Mouse (Mus musculus): ENCODE data around the gene Mrpl38. TPM values are rescaled to one million over a fixed set of nuclear protein-coding genes. Genes with fewer than 3 reads are reported as not detected.
"Not testable (repeated sequence)": the region's sequence is repeated elsewhere in the genome, so short reads cannot be mapped to it uniquely, and the experiment has no call there.

The Mrpl38 gene
- polyA plus RNA-seq, 1 experiment from 2014 or later, result 110 TPM

DNA sequence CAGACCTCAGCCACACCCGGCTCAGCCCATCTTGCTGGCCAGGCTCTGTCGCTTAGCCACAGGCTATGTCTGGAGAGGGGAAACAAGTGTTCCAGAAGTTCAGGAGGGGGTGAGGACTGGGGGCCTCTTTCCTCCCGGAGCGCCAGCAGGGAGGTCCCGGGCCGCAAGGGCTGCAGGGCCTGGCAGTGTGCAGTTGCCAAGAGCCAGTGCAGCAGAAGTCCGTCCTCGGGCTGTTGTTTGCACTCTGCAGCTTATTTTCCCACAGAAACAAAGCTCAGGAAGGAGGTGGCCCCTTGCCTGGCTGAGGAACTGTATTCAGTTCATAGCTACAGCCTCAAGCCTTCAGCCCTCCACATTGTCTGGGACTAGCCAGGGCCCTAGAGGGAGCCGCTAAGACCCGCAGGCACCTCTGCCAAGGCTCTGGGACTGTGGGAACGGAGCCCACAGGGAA, 36.7 kb downstream of the Mrpl38 start:
- H3K4me1 ChIP-seq (ENCODE audit: control insufficient read depth, insufficient read depth, low read length), result peaks cover 65% of the 10 kb centered on the region
- no peaks in the 10 kb centered on the region for H3K27me3 ChIP-seq (replicated peaks; ENCODE audit: control insufficient read depth, insufficient read depth, low read length)
- peak overlapping the region; percentile 35 for H3K4me2 ChIP-seq (ENCODE audit: low read depth, low read length)
- no peaks in the 10 kb centered on the region for H3K36me3 ChIP-seq (ENCODE audit: control insufficient read depth, insufficient read depth, low read length)
- 22% methylated on average over 11 of the region's 11 CpGs for WGBS
- peak; percentile 42 for ATAC-seq
- H3K27ac ChIP-seq (ENCODE audit: low read length), result peak overlapping the region; percentile 91
- H3K9me3 ChIP-seq (ENCODE audit: control insufficient read depth, low read length), result no peaks in the 10 kb centered on the region
- H3K4me3 ChIP-seq (ENCODE audit: low read length), result no peak overlapping the region
- peak overlapping the region; percentile 60 for H3K9ac ChIP-seq (ENCODE audit: low read depth, low read length)

DNA sequence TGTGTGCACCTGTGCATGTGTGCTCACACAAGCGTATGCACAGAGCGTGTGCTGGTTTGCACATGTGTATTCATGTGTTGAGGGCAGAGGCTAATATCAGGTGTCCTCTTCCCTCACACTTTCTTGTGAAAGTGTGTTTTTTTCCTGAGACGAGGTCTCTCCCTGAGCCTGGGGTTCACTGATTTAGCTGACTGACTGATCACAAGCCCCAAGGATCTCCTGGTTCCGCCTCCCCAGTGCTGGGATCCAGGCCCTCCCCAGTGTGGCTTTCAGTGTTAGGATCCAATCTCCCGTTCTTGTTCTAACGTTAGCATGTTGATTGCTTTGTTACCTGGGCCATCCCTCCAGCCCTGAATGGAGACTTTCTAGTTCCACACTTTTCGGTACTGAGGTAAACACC, 37.8 kb downstream of the Mrpl38 start:
- no peak overlapping the region for H3K4me2 ChIP-seq (ENCODE audit: low read depth, low read length)
- H3K4me3 ChIP-seq (ENCODE audit: low read length), result no peak overlapping the region
- no peaks in the 10 kb centered on the region for H3K27me3 ChIP-seq (replicated peaks; ENCODE audit: control insufficient read depth, insufficient read depth, low read length)
- 0 out of 2 replicates have a peak overlapping the region, but pooled peaks have one; percentile 8 for H3K9ac ChIP-seq (ENCODE audit: low read depth, low read length)
- ATAC-seq, result no peak
- no peaks in the 10 kb centered on the region for H3K36me3 ChIP-seq (ENCODE audit: control insufficient read depth, insufficient read depth, low read length)
- peaks cover 53% of the 10 kb centered on the region for H3K4me1 ChIP-seq (ENCODE audit: control insufficient read depth, insufficient read depth, low read length)
- H3K27ac ChIP-seq (ENCODE audit: low read length), result peak overlapping the region; percentile 91
- H3K9me3 ChIP-seq (ENCODE audit: control insufficient read depth, low read length), result peaks cover 4% of the 10 kb centered on the region
- 82% methylated on average over 7 of the region's 7 CpGs for WGBS

DNA sequence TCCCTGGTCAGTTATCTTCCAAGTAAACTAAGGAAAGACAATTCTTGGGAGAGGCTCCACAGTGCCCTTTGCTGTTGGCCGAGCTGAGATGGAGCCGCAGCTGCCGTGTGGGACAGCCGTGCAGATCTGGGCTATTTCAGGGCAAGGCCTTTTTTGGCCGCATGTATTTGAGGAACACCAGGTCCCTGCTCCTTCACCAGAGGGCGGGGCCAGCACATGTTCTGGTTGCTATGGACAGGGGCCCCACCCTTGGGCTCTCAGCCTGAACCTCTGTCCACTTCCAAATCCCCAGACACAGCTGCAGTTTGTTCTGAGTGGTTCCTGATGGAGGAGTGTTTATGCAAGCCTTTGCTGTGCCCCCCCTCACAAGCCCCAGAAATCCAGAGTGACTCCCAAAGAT, 38.3 kb downstream of the Mrpl38 start:
- 29% methylated on average over 6 of the region's 6 CpGs for WGBS
- ATAC-seq, result peak; percentile 41
- Histone ChIP-seq H3K4me1 (ENCODE audit: control insufficient read depth, insufficient read depth, low read length) (peaks cover 52% of the 10 kb centered on the region), H3K27ac (ENCODE audit: low read length) (peak overlapping the region; percentile 91), H3K4me3 (ENCODE audit: low read length) (no peak overlapping the region), H3K9ac (ENCODE audit: low read depth, low read length) (peak overlapping the region; percentile 8; the same call in 1 of the 2 replicates), H3K4me2 (ENCODE audit: low read depth, low read length) (no peak overlapping the region), H3K27me3 (replicated peaks; ENCODE audit: control insufficient read depth, insufficient read depth, low read length) (no peaks in the 10 kb centered on the region), H3K9me3 (ENCODE audit: control insufficient read depth, low read length) (peaks cover 4% of the 10 kb centered on the region), H3K36me3 (ENCODE audit: control insufficient read depth, insufficient read depth, low read length) (no peaks in the 10 kb centered on the region)

DNA sequence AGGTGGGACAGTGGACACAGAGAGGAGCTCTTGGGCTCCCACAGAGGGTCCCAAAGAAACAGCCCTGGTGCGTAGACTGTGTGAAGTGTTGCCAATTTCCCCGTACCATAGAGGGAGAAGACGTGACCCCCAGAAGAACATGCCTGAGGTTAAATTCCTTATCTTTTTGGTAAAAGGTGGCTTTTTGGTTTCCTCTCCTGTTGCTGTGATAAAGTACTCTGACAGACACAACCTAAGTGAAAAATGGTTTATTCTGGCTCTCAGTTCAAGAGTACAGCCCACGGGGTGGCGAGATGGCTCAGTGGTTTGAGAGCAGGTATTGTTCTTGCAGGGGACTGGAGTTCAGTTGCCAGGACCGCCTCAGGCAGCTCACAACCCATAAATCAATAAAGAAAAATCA, 39.2 kb downstream of the Mrpl38 start:
- no peak overlapping the region for H3K4me2 ChIP-seq (ENCODE audit: low read depth, low read length)
- no peaks in the 10 kb centered on the region for H3K36me3 ChIP-seq (ENCODE audit: control insufficient read depth, insufficient read depth, low read length)
- peak overlapping the region; percentile 36 for H3K27ac ChIP-seq (ENCODE audit: low read length)
- H3K27me3 ChIP-seq (replicated peaks; ENCODE audit: control insufficient read depth, insufficient read depth, low read length), result no peaks in the 10 kb centered on the region
- H3K9ac ChIP-seq (ENCODE audit: low read depth, low read length), result no peak overlapping the region
- no peak overlapping the region for H3K4me3 ChIP-seq (ENCODE audit: low read length)
- H3K4me1 ChIP-seq (ENCODE audit: control insufficient read depth, insufficient read depth, low read length), result peaks cover 49% of the 10 kb centered on the region
- no peak for ATAC-seq
- WGBS, result 86% methylated on average over 6 of the region's 6 CpGs
- peaks cover 4% of the 10 kb centered on the region for H3K9me3 ChIP-seq (ENCODE audit: control insufficient read depth, low read length)

DNA sequence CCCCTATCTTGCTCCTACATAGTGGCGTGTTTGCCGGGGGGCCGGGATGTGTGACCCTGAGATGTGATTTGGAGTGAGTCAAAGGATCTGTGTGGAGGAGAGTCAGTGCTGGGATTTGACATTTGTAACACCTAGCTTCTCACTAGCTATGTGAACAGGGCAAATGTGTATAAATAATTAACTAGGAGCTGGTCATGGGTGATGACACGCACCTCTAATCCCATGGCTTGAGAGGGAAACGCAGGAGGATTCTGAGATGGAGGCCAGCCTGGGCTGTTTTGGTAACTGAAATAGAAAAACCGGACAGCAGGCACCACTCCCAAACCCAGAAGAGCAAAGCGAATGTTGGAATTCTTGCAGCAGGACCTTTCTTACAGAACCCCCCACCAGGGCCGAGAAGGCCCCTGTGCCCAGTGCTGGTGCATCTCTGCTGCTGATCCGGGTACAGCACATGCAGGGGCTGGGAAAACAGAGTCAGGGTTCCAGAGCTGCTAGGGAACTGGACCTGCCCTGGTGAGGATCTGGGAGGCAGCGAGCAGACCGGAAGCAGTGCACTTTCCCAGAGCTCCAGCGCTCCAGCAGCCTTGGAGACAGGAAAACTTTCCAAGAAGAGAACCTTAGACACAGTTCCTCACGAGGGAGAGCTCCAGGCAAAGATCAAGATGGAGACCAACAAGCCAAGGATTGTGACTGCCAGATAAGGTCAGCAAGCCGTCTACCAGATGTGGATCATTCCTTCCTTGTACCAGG, 39.8 kb downstream of the Mrpl38 start:
- Histone ChIP-seq H3K4me3 (ENCODE audit: low read length) (no peak overlapping the region), H3K36me3 (ENCODE audit: control insufficient read depth, insufficient read depth, low read length) (no peaks in the 10 kb centered on the region), H3K27me3 (replicated peaks; ENCODE audit: control insufficient read depth, insufficient read depth, low read length) (no peaks in the 10 kb centered on the region), H3K27ac (ENCODE audit: low read length) (peak overlapping the region; percentile 36), H3K4me2 (ENCODE audit: low read depth, low read length) (no peak overlapping the region), H3K9me3 (ENCODE audit: control insufficient read depth, low read length) (peaks cover 4% of the 10 kb centered on the region), H3K4me1 (ENCODE audit: control insufficient read depth, insufficient read depth, low read length) (peaks cover 44% of the 10 kb centered on the region), H3K9ac (ENCODE audit: low read depth, low read length) (no peak overlapping the region)
- WGBS, result 56% methylated on average over 14 of the region's 14 CpGs
- ATAC-seq, result no peak

DNA sequence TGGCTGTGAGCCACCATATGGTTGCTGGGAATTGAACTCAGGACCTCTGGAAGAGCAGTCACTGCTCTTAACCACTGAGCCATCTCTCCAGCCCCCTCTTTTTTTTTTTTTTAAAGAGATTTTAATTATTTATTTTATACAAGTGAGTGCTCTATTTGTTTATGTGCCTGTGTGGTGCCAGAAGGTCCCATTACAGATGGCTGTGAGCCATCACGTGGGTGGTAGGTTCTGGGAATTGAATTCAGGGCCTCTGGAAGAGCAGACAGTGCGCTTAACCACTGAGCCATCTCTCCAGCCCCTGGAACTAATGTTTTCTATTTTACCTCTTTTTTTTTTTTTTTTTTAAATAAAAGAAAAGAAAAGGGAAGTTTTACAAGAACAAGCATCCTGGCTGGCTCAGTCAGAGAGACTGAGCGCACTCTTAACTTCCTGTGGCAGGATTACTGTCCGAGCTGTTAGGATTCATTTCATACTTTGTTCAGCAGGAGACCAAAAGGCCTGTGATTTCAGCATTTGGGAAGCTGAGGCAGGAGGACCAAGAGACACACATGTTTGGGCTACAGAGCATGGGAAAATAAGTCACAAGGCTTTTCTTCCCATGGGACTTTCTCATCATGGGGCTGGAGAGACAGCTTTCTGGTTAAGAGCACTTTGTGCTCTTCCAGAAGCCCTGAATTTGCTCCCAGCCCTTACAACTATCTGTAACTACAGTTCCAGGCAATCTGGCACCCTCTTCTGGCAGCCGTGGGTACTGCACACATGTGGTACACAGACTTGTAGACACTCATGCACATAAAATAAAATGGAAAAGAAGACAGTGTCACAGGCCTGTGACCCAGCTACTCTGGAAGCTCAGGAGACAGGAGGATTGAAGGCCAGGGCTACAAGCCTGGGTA, 42.2 kb downstream of the Mrpl38 start:
- 85% methylated on average over 5 of the region's 5 CpGs for WGBS

DNA sequence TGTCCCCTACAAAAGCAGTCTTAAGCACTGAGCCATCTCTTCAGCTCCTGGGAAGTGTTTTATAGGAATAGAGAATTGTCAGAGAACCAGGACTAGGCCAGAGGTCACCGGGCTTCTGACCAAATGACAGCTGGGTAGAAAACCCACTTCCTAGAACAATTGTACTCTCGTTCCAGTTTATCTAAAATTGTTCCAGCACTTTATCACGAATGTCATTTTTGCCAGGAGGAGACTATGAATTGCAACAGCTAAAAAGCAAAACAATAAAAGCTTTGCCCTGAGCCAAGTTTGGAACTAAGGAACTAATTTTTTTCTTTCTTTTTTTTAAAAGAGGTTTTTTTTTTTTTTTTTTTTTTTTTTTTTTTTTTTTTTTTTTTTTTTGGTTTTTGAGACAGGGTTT, 43.1 kb downstream of the Mrpl38 start:
- Histone ChIP-seq H3K9ac (ENCODE audit: low read depth, low read length) (no peak overlapping the region), H3K27me3 (replicated peaks; ENCODE audit: control insufficient read depth, insufficient read depth, low read length) (no peaks in the 10 kb centered on the region), H3K36me3 (ENCODE audit: control insufficient read depth, insufficient read depth, low read length) (no peaks in the 10 kb centered on the region), H3K4me1 (ENCODE audit: control insufficient read depth, insufficient read depth, low read length) (peaks cover 16% of the 10 kb centered on the region), H3K4me2 (ENCODE audit: low read depth, low read length) (no peak overlapping the region), H3K27ac (ENCODE audit: low read length) (no peak overlapping the region), H3K9me3 (ENCODE audit: control insufficient read depth, low read length) (peaks cover 4% of the 10 kb centered on the region), H3K4me3 (ENCODE audit: low read length) (no peak overlapping the region)
- WGBS, result 53% methylated on average over 3 of the region's 3 CpGs
- no peak for ATAC-seq

More for the DNA sequence above, 42.2 kb downstream of the Mrpl38 start:
- no peak for ATAC-seq
- Histone ChIP-seq H3K4me3 (ENCODE audit: low read length) (no peak overlapping the region), H3K36me3 (ENCODE audit: control insufficient read depth, insufficient read depth, low read length) (no peaks in the 10 kb centered on the region), H3K27me3 (replicated peaks; ENCODE audit: control insufficient read depth, insufficient read depth, low read length) (no peaks in the 10 kb centered on the region), H3K9ac (ENCODE audit: low read depth, low read length) (no peak overlapping the region), H3K4me1 (ENCODE audit: control insufficient read depth, insufficient read depth, low read length) (peaks cover 24% of the 10 kb centered on the region), H3K4me2 (ENCODE audit: low read depth, low read length) (no peak overlapping the region), H3K9me3 (ENCODE audit: control insufficient read depth, low read length) (peaks cover 4% of the 10 kb centered on the region), H3K27ac (ENCODE audit: low read length) (no peak overlapping the region)

DNA sequence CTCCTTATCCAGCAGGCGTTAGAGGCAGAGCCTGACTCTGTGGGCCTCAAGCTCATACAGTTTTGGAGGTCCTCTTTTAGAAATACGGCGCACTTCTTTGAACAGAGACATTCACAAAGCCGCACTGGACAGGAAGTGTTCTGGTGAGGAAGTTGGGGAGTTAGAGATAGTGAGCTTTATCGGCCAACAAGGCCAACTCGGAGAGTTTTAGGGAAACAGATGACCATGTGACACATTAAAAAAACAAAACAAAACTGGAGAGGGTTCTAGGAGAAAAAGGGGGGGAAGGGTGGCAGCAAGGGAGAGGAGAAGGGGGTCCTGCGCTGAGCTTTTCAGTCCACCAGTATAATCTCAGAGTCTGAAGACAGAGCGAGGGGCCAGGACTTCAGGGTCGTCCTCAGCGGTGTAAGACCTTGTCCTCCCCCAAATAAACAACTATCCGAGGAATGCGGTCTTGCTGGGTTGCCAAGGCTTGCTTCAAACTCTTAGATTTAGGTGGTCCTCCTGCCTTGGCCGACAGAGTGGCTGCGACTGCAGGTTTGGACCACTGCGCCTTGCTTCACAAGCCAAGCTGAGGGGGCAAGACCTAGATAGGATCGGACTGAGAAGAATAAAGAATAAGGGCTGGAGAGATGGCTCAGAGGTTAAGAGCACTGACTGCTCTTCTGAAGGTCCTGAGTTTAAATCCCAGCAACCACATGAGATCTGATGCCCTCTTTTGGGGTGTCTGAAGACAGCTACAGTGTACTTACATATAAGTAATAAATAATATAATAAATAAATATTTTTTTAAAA, 44.7 kb downstream of the Mrpl38 start:
- H3K4me3 ChIP-seq (ENCODE audit: low read length), result no peak overlapping the region
- H3K4me1 ChIP-seq (ENCODE audit: control insufficient read depth, insufficient read depth, low read length), result peaks cover 5% of the 10 kb centered on the region; the same call in 1 of the 2 replicates
- H3K9ac ChIP-seq (ENCODE audit: low read depth, low read length), result no peak overlapping the region
- no peak overlapping the region for H3K4me2 ChIP-seq (ENCODE audit: low read depth, low read length)
- peaks cover 4% of the 10 kb centered on the region for H3K9me3 ChIP-seq (ENCODE audit: control insufficient read depth, low read length)
- no peaks in the 10 kb centered on the region for H3K36me3 ChIP-seq (ENCODE audit: control insufficient read depth, insufficient read depth, low read length)
- no peak overlapping the region; the same call in 1 of the 2 replicates for H3K27ac ChIP-seq (ENCODE audit: low read length)
- no peaks in the 10 kb centered on the region for H3K27me3 ChIP-seq (replicated peaks; ENCODE audit: control insufficient read depth, insufficient read depth, low read length)
- WGBS, result 45% methylated on average over 16 of the region's 16 CpGs
- ATAC-seq, result no peak

DNA sequence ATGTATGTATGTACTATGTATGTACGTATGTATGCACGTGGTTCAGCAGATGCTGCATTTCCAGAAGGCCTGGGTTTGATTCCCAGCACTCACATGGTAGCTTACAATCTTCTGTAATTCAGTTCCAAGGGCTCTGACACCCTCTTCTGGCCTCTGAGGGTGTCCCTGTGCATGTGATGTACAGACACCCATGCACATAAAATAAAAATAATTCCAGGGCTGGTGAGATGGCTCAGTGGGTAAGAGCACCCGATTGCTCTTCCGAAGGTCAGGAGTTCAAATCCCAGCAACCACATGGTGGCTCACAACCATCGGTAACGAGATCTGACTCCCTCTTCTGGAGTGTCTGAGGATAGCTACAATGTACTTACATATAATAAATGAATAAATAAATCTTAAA, 45.7 kb downstream of the Mrpl38 start:
- not testable (repeated sequence) for H3K9ac ChIP-seq (ENCODE audit: low read depth, low read length); H3K4me3 ChIP-seq (ENCODE audit: low read length); H3K27ac ChIP-seq (ENCODE audit: low read length); H3K4me1 ChIP-seq (ENCODE audit: control insufficient read depth, insufficient read depth, low read length); H3K4me2 ChIP-seq (ENCODE audit: low read depth, low read length); H3K27me3 ChIP-seq (replicated peaks; ENCODE audit: control insufficient read depth, insufficient read depth, low read length); H3K9me3 ChIP-seq (ENCODE audit: control insufficient read depth, low read length); ATAC-seq; H3K36me3 ChIP-seq (ENCODE audit: control insufficient read depth, insufficient read depth, low read length)
- WGBS, result 89% methylated on average over 6 of the region's 6 CpGs
